Mouse (Mus musculus): ENCODE measurements around the gene Zfp423. TPM values are rescaled to one million over a fixed set of nuclear protein-coding genes. Genes with fewer than 3 reads are reported as not detected.

The Zfp423 gene
- total and polyA plus RNA-seq, 2 experiments from 2014 or later, result 1.9 to 7.9 TPM

GRCm38 (mm10) chr8:87671209-87671970 lies 288.0 kb downstream of the Zfp423 start:
- Histone ChIP-seq H3K27ac (ENCODE audit: low read depth) (no peak overlapping the region), H3K36me3 (replicated peaks; ENCODE audit: control insufficient read depth, insufficient read depth, low read length) (no peaks in the 10 kb centered on the region), H3K9ac (replicated peaks; ENCODE audit: low read depth, low read length) (no peak overlapping the region), H3K9me3 (replicated peaks; ENCODE audit: control insufficient read depth, low read length) (no peaks in the 10 kb centered on the region), H3K27me3 (ENCODE audit: control insufficient read depth, insufficient read depth, low read length) (no peaks in the 10 kb centered on the region; the same call in 1 of the 2 replicates), H3K4me1 (ENCODE audit: control insufficient read depth, insufficient read depth) (no peaks in the 10 kb centered on the region), H3K4me3 (ENCODE audit: low read depth, low read length) (no peak overlapping the region), H3K4me2 (ENCODE audit: low read depth, low read length) (no peak overlapping the region)
- DNase-seq (ENCODE audit: low spot score) (no peak), ATAC-seq (ENCODE audit: insufficient read depth, low read depth) (no peak)
- no peak for TF ChIP-seq CTCF (IDR thresholded peaks at IDR 0.05; ENCODE audit: low read depth)
- no peak for TF ChIP-seq EP300 (IDR thresholded peaks at IDR 0.05; ENCODE audit: low read depth)
- WGBS, result 78% methylated on average over 13 of the region's 13 CpGs

DNA sequence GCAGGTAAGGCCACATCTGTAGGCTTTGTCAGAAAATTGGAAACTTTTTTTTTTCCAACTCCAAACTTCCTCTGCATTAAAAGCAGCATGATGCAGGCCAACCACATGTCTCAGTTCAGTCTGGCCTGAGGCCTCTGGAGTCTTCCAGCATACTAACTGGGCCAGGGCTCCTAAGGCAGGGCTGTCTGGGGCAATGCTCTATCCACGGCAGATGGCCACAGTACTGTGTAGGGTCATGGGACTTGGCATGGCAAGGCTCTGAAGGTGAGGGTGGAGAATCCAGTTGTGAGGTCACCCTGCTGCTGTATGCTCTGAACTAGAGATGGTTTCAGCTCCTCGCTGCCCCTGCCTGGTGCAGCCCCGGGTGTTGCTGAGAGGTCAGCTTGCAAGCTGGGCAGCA lies 289.2 kb downstream of the Zfp423 start:
- no peak for ATAC-seq (ENCODE audit: insufficient read depth, low read depth)

DNA sequence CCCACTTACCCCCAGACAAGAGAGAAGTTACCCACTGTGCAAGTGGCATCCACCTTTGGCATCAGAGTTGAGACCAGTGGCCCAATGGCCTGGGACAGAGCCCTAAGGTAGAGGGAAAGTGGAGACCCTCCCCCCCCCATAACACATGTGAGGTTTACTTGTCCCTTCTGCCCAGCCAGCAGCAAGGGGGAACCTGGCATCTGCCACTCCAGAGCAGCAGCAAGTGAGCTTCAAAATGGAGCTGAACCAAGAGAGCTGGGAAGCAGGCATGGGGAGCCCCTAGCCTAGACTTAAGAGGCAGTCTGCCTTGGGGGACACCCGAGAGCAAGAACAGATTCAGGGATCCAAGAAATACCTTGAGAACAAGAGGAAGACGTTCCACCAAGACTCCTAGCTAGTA lies 290.7 kb downstream of the Zfp423 start:
- TF ChIP-seq CTCF (IDR thresholded peaks at IDR 0.05; ENCODE audit: low read depth) (no peak), EP300 (IDR thresholded peaks at IDR 0.05; ENCODE audit: low read depth) (no peak)
- no peaks in the 10 kb centered on the region for H3K36me3 ChIP-seq (replicated peaks; ENCODE audit: control insufficient read depth, insufficient read depth, low read length)
- H3K9me3 ChIP-seq (replicated peaks; ENCODE audit: control insufficient read depth, low read length), result no peaks in the 10 kb centered on the region
- H3K27ac ChIP-seq (ENCODE audit: low read depth), result no peak overlapping the region
- H3K27me3 ChIP-seq (ENCODE audit: control insufficient read depth, insufficient read depth, low read length), result peaks cover 6% of the 10 kb centered on the region; the same call in 1 of the 2 replicates
- H3K9ac ChIP-seq (replicated peaks; ENCODE audit: low read depth, low read length), result no peak overlapping the region
- no peak for ATAC-seq (ENCODE audit: insufficient read depth, low read depth)
- WGBS, result 64% methylated on average over 2 of the region's 2 CpGs
- no peak for DNase-seq (ENCODE audit: low spot score)
- no peak overlapping the region for H3K4me3 ChIP-seq (ENCODE audit: low read depth, low read length)
- H3K4me2 ChIP-seq (ENCODE audit: low read depth, low read length), result no peak overlapping the region
- no peaks in the 10 kb centered on the region for H3K4me1 ChIP-seq (ENCODE audit: control insufficient read depth, insufficient read depth)

More for the DNA sequence above, 289.2 kb downstream of the Zfp423 start:
- Histone ChIP-seq H3K27ac (ENCODE audit: low read depth) (no peak overlapping the region), H3K4me3 (ENCODE audit: low read depth, low read length) (no peak overlapping the region), H3K4me2 (ENCODE audit: low read depth, low read length) (no peak overlapping the region), H3K27me3 (ENCODE audit: control insufficient read depth, insufficient read depth, low read length) (no peaks in the 10 kb centered on the region; the same call in 1 of the 2 replicates), H3K9ac (replicated peaks; ENCODE audit: low read depth, low read length) (no peak overlapping the region), H3K4me1 (ENCODE audit: control insufficient read depth, insufficient read depth) (no peaks in the 10 kb centered on the region), H3K36me3 (replicated peaks; ENCODE audit: control insufficient read depth, insufficient read depth, low read length) (no peaks in the 10 kb centered on the region), H3K9me3 (replicated peaks; ENCODE audit: control insufficient read depth, low read length) (no peaks in the 10 kb centered on the region)
- 90% methylated on average over 3 of the region's 3 CpGs for WGBS
- no peak for TF ChIP-seq CTCF (IDR thresholded peaks at IDR 0.05; ENCODE audit: low read depth)
- DNase-seq (ENCODE audit: low spot score), result no peak

DNA sequence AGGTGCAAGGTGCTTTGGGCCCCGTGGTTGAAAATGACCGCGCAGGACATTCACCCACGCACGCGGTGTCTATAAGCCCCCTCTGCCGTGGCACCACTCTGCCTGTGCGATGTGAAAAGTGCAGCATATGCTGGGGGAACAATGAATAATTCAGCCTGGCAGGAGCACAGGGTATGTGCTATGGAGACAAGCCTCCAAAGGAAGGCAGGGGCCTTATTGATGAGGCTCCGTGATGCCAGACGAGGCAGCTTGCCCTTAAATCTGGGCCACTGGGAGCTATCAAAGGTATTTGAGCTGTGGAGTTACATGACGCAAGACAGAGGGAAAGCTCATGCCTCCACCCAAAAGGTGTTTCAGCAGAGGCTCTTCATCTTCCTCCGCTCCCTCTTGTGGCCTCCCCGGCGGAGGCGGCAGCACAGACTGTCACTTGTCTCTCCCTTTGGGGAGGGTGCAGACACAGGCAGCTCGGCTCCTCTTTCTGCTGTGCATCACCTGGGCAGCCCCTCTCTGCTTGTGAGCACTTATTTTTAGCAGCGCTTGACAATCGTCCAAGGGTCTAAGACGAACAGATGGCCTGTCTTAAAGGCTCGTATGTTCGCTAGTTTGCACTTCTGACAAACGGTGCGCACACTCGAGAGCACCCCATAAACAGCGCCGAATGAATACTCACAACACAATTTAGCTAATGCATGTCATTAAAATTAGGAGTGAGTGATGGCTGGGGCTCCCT lies 291.3 kb downstream of the Zfp423 start:
- Histone ChIP-seq H3K4me2 (ENCODE audit: low read depth, low read length) (no peak overlapping the region), H3K36me3 (replicated peaks; ENCODE audit: control insufficient read depth, insufficient read depth, low read length) (no peaks in the 10 kb centered on the region), H3K4me1 (ENCODE audit: control insufficient read depth, insufficient read depth) (peaks cover under 1% of the 10 kb centered on the region; the same call in 1 of the 2 replicates), H3K4me3 (ENCODE audit: low read depth, low read length) (no peak overlapping the region), H3K27me3 (ENCODE audit: control insufficient read depth, insufficient read depth, low read length) (peaks cover 12% of the 10 kb centered on the region), H3K27ac (ENCODE audit: low read depth) (no peak overlapping the region), H3K9me3 (replicated peaks; ENCODE audit: control insufficient read depth, low read length) (no peaks in the 10 kb centered on the region), H3K9ac (replicated peaks; ENCODE audit: low read depth, low read length) (no peak overlapping the region)
- WGBS, result 69% methylated on average over 26 of the region's 26 CpGs
- no peak for ATAC-seq (ENCODE audit: insufficient read depth, low read depth)
- TF ChIP-seq CTCF (IDR thresholded peaks at IDR 0.05; ENCODE audit: low read depth) (no peak), EP300 (IDR thresholded peaks at IDR 0.05; ENCODE audit: low read depth) (no peak)
- no peak for DNase-seq (ENCODE audit: low spot score)

DNA sequence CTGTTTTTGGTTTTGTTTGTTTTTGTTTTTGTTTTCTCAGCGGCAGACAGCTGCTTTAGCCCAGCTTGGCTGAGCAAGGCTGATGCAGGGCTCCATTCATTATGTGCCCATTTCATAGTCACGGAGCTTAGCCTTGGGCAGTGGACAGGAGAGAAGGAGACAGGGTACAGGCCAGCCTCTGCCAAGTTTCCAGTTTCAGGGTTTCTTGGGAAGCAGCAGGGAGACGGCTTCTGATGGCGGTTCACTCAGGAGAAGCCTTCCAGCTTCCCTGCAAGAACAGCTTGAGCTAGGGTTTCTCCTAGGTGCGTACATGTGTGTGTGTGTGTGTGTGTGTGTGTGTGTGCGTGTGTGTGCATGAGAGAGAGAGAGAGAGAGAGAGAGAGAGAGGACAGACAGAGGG lies 292.1 kb downstream of the Zfp423 start:
- WGBS, result 91% methylated on average over 6 of the region's 6 CpGs
- Histone ChIP-seq H3K4me3 (ENCODE audit: low read depth, low read length) (no peak overlapping the region), H3K27me3 (ENCODE audit: control insufficient read depth, insufficient read depth, low read length) (peaks cover 20% of the 10 kb centered on the region), H3K9me3 (replicated peaks; ENCODE audit: control insufficient read depth, low read length) (no peaks in the 10 kb centered on the region), H3K27ac (ENCODE audit: low read depth) (no peak overlapping the region), H3K4me1 (ENCODE audit: control insufficient read depth, insufficient read depth) (peaks cover 9% of the 10 kb centered on the region; the same call in 1 of the 2 replicates), H3K9ac (replicated peaks; ENCODE audit: low read depth, low read length) (no peak overlapping the region), H3K36me3 (replicated peaks; ENCODE audit: control insufficient read depth, insufficient read depth, low read length) (no peaks in the 10 kb centered on the region), H3K4me2 (ENCODE audit: low read depth, low read length) (no peak overlapping the region)
- TF ChIP-seq CTCF (IDR thresholded peaks at IDR 0.05; ENCODE audit: low read depth) (no peak), EP300 (IDR thresholded peaks at IDR 0.05; ENCODE audit: low read depth) (no peak)
- ATAC-seq (ENCODE audit: insufficient read depth, low read depth), result no peak
- no peak for DNase-seq (ENCODE audit: low spot score)

Measured in heart, postnatal 0 days (tissue).